Mouse (Mus musculus) neural tube, embryonic 14.5 days (tissue): ENCODE measurements at regions not wholly inside any gene's neighbourhood (a gene's known extent, or its start where the extent isn't known, plus 50 kb on each side); places are given as distances from the start of the nearest gene placed in this dataset.
A peak's percentile ranks its signal among the peaks of the same experiment; 100 is the strongest.

Experiments
- ATAC-seq: fragments of 200-750 bp; cut with Nextera tagmentation; 2 replicates; pipeline ENCODE4 v1.8.0; 2017; ENCODE audit warnings: low read depth, mild to moderate bottlenecking, moderate TSS enrichment, moderate library complexity
- H3K27ac ChIP-seq: fragments of 300-500 bp; sonication (generic); 2 replicates; pipeline ENCODE4 v1.5.1; 2014; ENCODE audit warnings: low read depth, mild to moderate bottlenecking, control low read depth, low read length, moderate library complexity, mixed read lengths
- H3K27me3 ChIP-seq: fragments of 300-500 bp; sonication (generic); 2 replicates; pipeline ENCODE4 v1.6.1; 2014; ENCODE audit warnings: low read length; ENCODE audit not compliant: control insufficient read depth, insufficient read depth
- H3K36me3 ChIP-seq: fragments of 300-500 bp; sonication (generic); 2 replicates; pipeline ENCODE4 v1.6.1; 2014; ENCODE audit warnings: low read length, mixed read lengths; ENCODE audit not compliant: control insufficient read depth, insufficient read depth
- H3K4me1 ChIP-seq: fragments of 300-500 bp; sonication (generic); 2 replicates; pipeline ENCODE4 v1.6.1; 2014; ENCODE audit warnings: low read length; ENCODE audit not compliant: control insufficient read depth, insufficient read depth
- H3K4me2 ChIP-seq: fragments of 300-500 bp; sonication (generic); 2 replicates; pipeline ENCODE4 v1.6.1; 2014; ENCODE audit warnings: mild to moderate bottlenecking, low read depth, low read length, control low read depth
- H3K4me3 ChIP-seq: fragments of 300-500 bp; sonication (generic); 2 replicates; pipeline ENCODE4 v1.5.1; 2014; ENCODE audit warnings: low read depth, low read length, control low read depth, mixed read lengths
- H3K9ac ChIP-seq: fragments of 300-500 bp; sonication (generic); replicated peaks from 2 replicates; pipeline ENCODE4 v1.6.1; 2014; ENCODE audit warnings: low read depth, mild to moderate bottlenecking, control low read depth, low read length, mixed read lengths
- H3K9me3 ChIP-seq: fragments of 300-500 bp; sonication (generic); 2 replicates; pipeline ENCODE4 v1.6.1; 2016; ENCODE audit warnings: low read length; ENCODE audit not compliant: control insufficient read depth
- WGBS: fragments of 180-500 bp; shearing (Covaris S2); extraction: QIAGEN DNeasy Blood & Tissue Kit; methylation state at CpG from one replicate; pipeline ENCODE4 v1.1.7; 2014; 5-methylcytosine and 5-hydroxymethylcytosine counted together

GRCm38 (mm10) chr3:133753041-133753440, 208.1 kb upstream of the Tet2 start:
- WGBS, result 77% methylated on average over 3 of the region's 3 CpGs
- Histone ChIP-seq H3K27me3 (no peaks in the 10 kb centered on the region), H3K4me1 (peaks cover 17% of the 10 kb centered on the region), H3K27ac (no peak overlapping the region), H3K9me3 (no peaks in the 10 kb centered on the region), H3K9ac (no peak overlapping the region), H3K4me3 (no peak overlapping the region), H3K4me2 (no peak overlapping the region), H3K36me3 (no peaks in the 10 kb centered on the region)
- no peak for ATAC-seq

DNA sequence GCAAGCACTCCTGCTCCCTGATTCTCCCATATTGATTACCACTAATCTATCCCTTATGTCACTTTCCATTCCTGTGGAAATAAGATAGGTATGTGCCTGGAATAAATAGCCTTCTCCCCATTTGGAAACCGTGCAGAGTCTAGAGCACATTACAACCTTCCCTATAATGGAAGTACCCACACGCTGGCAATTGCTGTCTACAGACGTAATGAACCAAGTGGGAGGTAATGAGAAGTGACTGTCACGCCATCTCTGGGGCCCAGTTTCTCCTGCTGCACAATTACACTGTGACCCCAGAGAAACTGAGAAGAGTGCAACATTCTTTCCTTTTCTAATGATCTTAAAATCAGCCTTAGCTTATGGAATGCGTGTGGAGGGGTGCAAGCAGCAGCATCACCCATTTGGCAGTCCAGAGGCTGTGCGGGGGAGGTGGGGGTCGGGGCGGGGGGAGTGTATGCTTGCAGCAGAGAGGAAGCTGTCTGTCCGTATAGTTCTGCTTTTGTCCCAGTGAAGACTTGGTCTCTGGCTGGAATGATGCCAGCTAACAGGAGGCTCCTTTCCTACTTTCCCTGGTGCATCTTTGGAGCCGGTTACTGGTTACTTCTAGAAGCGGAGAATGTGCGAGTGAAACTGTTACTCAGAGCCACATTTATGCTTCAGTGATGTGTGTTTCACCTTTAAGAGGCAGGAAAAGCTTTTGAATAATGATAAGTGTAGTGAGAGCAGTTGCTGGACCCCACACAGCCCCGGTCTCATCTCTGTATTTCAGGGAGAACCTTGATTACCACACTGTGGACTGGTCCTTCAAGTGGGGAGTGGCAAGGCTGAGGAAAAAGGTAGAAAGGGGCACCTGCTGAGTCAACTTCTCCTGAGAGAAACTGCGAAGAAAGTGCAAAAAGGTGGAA, 209.3 kb upstream of the Tet2 start:
- no peak overlapping the region for H3K4me3 ChIP-seq
- 14% methylated on average over 14 of the region's 14 CpGs for WGBS
- H3K27me3 ChIP-seq, result no peaks in the 10 kb centered on the region
- H3K9ac ChIP-seq, result no peak overlapping the region
- ATAC-seq, result peak; percentile 74
- H3K36me3 ChIP-seq, result no peaks in the 10 kb centered on the region
- no peaks in the 10 kb centered on the region for H3K9me3 ChIP-seq
- H3K4me2 ChIP-seq, result peak overlapping the region; percentile 33
- peak overlapping the region; percentile 60 for H3K27ac ChIP-seq
- H3K4me1 ChIP-seq, result peaks cover 17% of the 10 kb centered on the region

DNA sequence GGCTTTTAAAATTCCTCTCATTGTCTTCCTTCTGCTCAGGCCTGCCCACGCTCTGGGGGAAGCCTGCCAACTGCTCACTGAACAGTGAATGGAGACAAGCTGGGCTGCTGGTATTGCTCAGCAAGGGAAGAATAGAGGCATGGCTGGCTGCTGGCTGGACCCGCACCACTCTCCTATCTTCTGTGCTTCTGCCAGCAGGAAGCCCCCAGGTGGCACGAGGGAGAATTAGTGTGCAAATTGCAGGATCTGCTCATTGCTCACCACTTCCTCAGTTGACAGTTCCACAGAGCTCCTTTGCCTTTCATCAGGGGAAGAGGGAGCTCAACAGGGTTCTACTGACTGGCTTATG, 209.9 kb upstream of the Tet2 start:
- Histone ChIP-seq H3K9ac (no peak overlapping the region), H3K36me3 (no peaks in the 10 kb centered on the region), H3K27me3 (no peaks in the 10 kb centered on the region), H3K4me2 (no peak overlapping the region), H3K9me3 (no peaks in the 10 kb centered on the region), H3K4me1 (peaks cover 17% of the 10 kb centered on the region), H3K4me3 (no peak overlapping the region), H3K27ac (peak overlapping the region; percentile 60; the same call in 1 of the 2 replicates)
- peak; percentile 86; the same call in 1 of the 2 replicates for ATAC-seq
- WGBS, result 1% methylated on average over 3 of the region's 3 CpGs

DNA sequence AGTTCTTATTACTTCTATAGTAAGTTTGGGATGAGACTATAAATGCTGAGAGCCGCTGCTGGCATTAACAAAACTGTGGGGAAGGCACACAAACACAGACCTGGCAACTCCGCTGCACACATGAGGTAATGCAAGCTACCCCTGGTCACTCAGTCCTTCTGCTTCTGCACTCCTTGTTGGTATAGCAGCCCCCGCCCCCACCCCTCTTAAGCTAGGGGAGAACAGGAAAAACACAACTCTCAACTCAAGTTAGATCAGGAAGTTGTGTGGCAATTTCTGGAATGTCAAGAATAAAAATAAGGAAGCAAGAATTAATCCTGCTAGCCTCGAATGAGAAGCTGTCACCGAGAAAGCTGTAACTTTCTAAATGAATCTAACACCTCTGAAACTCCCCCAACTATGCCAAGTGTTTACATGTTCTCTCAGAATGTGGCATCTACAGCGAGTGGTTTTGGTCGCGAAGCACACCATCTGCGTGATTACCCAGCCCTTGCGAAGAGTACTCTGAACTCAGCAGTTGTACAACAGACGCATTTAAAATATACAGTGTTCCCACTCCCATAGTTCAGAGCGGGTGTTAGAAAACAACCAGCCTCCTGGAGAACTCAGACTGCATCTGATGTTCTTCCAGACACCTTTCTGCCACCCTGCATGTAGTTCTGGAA, 212.9 kb upstream of the Tet2 start:
- H3K9me3 ChIP-seq, result no peaks in the 10 kb centered on the region
- H3K4me2 ChIP-seq, result no peak overlapping the region
- H3K9ac ChIP-seq, result no peak overlapping the region
- H3K36me3 ChIP-seq, result no peaks in the 10 kb centered on the region
- H3K4me3 ChIP-seq, result no peak overlapping the region
- 78% methylated on average over 12 of the region's 12 CpGs for WGBS
- H3K27me3 ChIP-seq, result no peaks in the 10 kb centered on the region
- ATAC-seq, result no peak
- no peak overlapping the region for H3K27ac ChIP-seq
- peaks cover 17% of the 10 kb centered on the region for H3K4me1 ChIP-seq

GRCm38 (mm10) chr3:133758421-133758820, 213.5 kb upstream of the Tet2 start:
- Histone ChIP-seq H3K4me1 (peaks cover 17% of the 10 kb centered on the region), H3K27ac (no peak overlapping the region), H3K27me3 (no peaks in the 10 kb centered on the region), H3K9ac (no peak overlapping the region), H3K4me3 (no peak overlapping the region), H3K36me3 (no peaks in the 10 kb centered on the region), H3K9me3 (no peaks in the 10 kb centered on the region), H3K4me2 (no peak overlapping the region)
- 17% methylated on average over 4 of the region's 4 CpGs for WGBS
- no peak for ATAC-seq

DNA sequence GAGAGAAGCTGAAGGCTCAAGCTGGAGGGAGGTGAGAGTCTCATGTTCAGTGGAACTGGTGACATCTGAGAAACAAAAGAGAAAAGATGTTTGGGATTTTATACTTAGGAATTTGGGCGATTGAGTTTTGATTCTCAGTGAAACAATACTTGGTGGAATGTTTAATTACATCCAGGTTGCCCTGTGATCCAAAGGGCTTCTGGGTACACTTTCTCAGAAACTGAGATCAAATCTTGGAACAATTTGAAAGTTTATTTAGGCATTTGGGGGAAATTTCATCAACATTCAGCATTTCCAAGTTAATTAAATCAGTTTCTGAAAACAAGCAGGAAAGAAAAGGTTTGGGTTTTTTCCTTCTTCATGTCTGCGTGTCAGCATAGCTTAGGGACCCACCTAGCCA, 214.7 kb upstream of the Tet2 start:
- no peak for ATAC-seq
- peaks cover 5% of the 10 kb centered on the region; the same call in 1 of the 2 replicates for H3K4me1 ChIP-seq
- H3K9ac ChIP-seq, result no peak overlapping the region
- no peak overlapping the region for H3K27ac ChIP-seq
- 81% methylated on average over 2 of the region's 2 CpGs for WGBS
- no peak overlapping the region for H3K4me2 ChIP-seq
- H3K27me3 ChIP-seq, result no peaks in the 10 kb centered on the region
- H3K36me3 ChIP-seq, result no peaks in the 10 kb centered on the region
- H3K9me3 ChIP-seq, result no peaks in the 10 kb centered on the region
- no peak overlapping the region for H3K4me3 ChIP-seq

GRCm38 (mm10) chr3:133760221-133760620, 215.3 kb upstream of the Tet2 start:
- H3K4me3 ChIP-seq, result no peak overlapping the region
- H3K9me3 ChIP-seq, result no peaks in the 10 kb centered on the region
- H3K36me3 ChIP-seq, result no peaks in the 10 kb centered on the region
- 91% methylated on average over 1 of the region's 1 CpGs for WGBS
- H3K27ac ChIP-seq, result no peak overlapping the region
- H3K27me3 ChIP-seq, result no peaks in the 10 kb centered on the region
- H3K4me2 ChIP-seq, result no peak overlapping the region
- ATAC-seq, result no peak
- no peak overlapping the region for H3K9ac ChIP-seq
- H3K4me1 ChIP-seq, result no peaks in the 10 kb centered on the region

DNA sequence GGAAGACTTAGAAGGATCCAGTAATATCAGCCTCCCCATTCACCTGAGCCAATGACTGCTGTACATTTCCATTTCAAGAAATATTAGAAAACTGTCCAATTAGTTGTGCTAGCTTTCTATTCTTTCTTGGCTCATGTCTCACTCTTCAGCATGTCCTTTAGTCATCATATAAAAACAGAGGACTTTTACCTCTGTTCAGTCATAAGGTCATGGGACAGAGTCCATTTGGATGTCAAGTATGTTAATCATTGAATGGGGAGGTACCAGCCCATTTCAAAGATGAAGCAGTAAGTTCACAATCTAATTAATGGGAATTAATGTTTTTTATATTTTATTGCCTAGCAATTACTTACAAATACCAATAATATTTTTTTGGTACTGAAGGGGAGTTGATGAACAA, 218.8 kb upstream of the Tet2 start:
- Histone ChIP-seq H3K4me3 (no peak overlapping the region), H3K4me2 (no peak overlapping the region), H3K36me3 (no peaks in the 10 kb centered on the region), H3K27ac (no peak overlapping the region), H3K27me3 (no peaks in the 10 kb centered on the region), H3K9me3 (no peaks in the 10 kb centered on the region), H3K9ac (no peak overlapping the region), H3K4me1 (no peaks in the 10 kb centered on the region)
- no peak for ATAC-seq

GRCm38 (mm10) chr3:133773490-133773889, 228.6 kb upstream of the Tet2 start:
- no peak overlapping the region for H3K4me2 ChIP-seq
- no peak for ATAC-seq
- H3K27me3 ChIP-seq, result no peaks in the 10 kb centered on the region
- H3K27ac ChIP-seq, result no peak overlapping the region
- no peak overlapping the region for H3K4me3 ChIP-seq
- no peaks in the 10 kb centered on the region for H3K9me3 ChIP-seq
- H3K9ac ChIP-seq, result no peak overlapping the region
- no peaks in the 10 kb centered on the region for H3K4me1 ChIP-seq
- WGBS, result 87% methylated on average over 2 of the region's 2 CpGs
- no peaks in the 10 kb centered on the region for H3K36me3 ChIP-seq
